Comparison of ENCODE assay signal across 2 mouse cellular contexts in the genomic region with DNA sequence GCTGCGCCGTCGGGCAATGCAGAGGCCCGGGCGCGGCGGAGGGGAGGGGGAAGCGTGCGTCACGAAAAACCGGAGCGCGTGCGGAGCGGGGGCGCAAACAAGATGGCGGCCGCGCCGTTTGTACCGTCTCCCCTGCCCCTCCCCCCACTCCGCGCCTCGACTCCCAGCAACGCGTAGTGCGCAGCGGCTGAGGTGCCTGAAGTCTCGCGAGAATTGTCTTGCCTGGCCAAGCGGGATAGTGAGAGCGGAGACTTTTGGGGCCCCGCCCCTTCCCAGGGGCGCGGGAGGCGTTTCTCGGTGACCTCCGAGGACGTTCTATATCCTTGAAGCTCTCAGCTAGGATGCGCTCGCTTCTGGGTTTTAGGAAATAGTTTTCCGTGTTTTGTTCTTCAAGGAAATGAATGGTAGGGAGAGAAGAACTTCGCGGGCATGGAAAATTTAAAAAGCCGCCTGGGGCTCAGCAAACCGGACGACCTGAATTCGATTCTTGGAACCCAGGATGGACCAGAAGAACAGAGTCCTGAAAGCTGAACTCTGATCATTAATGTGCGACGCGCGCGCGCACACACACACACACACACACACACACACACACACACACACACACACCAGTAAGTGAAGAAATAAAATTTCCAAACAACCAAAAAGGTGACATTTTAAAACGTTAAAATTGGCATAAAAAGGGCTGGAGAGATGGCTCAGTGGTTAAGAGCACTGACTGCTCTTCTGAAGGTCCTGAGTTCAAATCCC.
TF ChIP-seq lines count a peak whose summit lies in the region.

No protein-coding gene starts in this region.

TF ChIP-seq in C2C12, 6 proteins besides CTCF, POLR2A, EP300 and RAD21:
- no peak for TF ChIP-seq CEBPB (IDR thresholded peaks at IDR 0.05; ENCODE audit: low read depth)
- peak; percentile 49 for TF ChIP-seq MAX (IDR thresholded peaks at IDR 0.05)

TF ChIP-seq in myocyte, 11 proteins besides CTCF, POLR2A, EP300 and RAD21:
- TF ChIP-seq USF1 (IDR thresholded peaks at IDR 0.05; ENCODE audit: low read depth) (no peak), POLR2AphosphoS2 (IDR thresholded peaks at IDR 0.05; ENCODE audit: insufficient read length, low read depth) (peak; percentile 64), MYOD1 (IDR thresholded peaks at IDR 0.05; ENCODE audit: control insufficient read depth in 1 of 3, insufficient read length in 2 of 3, low read depth in 2 of 3) (peak in 1 of 3 experiments; percentile 2), MYOG (IDR thresholded peaks at IDR 0.05; ENCODE audit: control insufficient read depth in 1 of 3, insufficient read depth in 1 of 3, insufficient read length in 2 of 3, low read depth in 2 of 3) (peak in 1 of 3 experiments; percentile 35)
